Mouse (Mus musculus): ENCODE data around the gene Lrrc4c.

DNA sequence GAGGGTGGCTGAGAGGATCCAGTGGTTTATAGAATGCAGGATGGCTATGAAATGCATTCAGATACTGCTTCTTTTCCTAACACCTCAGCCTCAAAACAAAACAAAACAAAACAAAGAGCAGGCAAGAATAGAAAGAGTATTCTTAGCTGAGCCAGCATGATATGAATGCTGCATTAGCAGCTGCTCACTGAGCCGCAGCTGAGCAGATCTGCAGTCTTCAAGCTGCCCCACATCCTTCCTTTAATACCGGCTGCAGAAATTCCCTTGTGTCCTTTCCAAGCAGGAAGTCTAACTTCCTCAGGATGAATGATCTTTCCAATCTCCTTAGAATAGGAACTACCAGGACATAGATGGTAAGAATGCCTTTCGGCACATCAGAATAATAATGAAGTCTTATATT is 16.7 kb downstream of the Lrrc4c start:
- TF ChIP-seq CTCF (IDR thresholded peaks at IDR 0.05; ENCODE audit: borderline replicate concordance, insufficient read depth, low read depth, low read length) (no peak), POLR2A (IDR thresholded peaks at IDR 0.05; ENCODE audit: borderline replicate concordance, insufficient read depth, low read length) (no peak)

Measured in cerebellum, adult 2 months (tissue).